Mouse (Mus musculus) monocyte, adult 5-6 weeks (primary cell): Measurements from ENCODE around the gene Mnt. TPM values are rescaled to one million over a fixed set of nuclear protein-coding genes. Genes with fewer than 3 reads are reported as not detected.

ENCODE experiments used
- ATAC-seq: fragments of 153-309, 156-312 bp; replicated peaks from 2 replicates; pipeline ENCODE4 v1.8.0; 2017; ENCODE audit warnings: mild to moderate bottlenecking; ENCODE audit not compliant: low TSS enrichment, insufficient number of reproducible peaks, severe bottlenecking, poor library complexity, low FRiP score
- total RNA-seq: library from RNA; stranded (forward); fragments of 200-1000, 200-491, 200-594 nt; gene quantifications from 3 replicates; pipeline ENCODE4 v1.2.3, GENCODE M21; 2017

Gene Mnt
- total RNA-seq, 1 experiment from 2014 or later: 8.0 TPM

DNA sequence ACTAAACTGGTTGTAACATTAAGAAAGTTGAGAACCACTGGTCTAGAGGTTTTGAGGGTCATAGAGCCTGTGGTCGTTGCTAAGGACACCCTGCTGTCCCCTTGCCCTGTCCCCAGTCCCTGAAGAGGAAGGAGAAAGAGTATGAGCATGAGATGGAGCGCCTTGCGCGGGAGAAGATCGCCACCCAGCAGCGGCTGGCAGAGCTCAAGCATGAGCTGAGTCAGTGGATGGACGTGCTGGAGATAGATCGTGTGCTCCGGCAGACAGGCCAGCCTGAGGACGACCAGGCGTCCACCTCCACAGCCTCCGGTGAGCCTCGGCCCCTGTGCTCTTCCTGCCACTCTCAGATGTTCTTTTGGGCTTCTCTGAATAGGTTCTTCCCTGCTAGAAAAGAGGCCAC is 11.3 kb downstream of the Mnt start:
- ATAC-seq: no peak

GRCm38 (mm10) chr11:74842656-74843434 is 12.1 kb downstream of the Mnt start:
- no peak for ATAC-seq

DNA sequence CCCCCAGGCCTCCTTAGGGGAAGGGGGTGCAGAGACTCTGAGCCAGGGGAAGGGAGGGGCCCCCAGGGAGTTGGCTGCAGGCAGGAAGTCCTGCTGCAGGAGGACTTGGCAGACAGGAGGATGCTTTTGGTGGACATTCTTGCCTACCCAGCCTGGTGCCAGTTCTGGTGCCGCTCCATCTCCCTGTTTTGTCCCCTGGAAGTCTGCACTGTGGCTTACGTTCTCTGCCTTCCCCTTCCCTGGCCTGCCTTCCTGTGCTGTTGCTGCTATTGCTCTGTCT is 12.7 kb downstream of the Mnt start:
- ATAC-seq: no peak

DNA sequence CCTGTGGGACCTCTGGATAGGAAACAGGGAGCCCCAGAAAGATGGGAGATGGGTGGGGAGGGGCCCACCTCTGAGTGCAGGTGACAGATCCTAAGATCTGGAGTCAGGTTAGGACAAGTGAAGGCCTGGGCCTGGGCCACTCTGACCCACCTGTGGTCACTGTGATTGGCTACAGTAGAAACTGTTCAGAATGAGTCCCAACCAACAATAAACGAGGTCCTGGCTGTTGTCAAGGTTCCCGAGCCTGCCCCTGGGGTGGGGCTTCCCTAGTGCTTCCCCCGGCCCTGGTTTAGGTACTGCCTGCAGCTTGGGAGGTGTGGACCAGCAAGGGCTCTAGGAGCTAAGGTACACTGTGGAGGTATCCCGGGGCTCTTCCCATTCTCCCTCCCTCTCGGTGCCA is 13.0 kb downstream of the Mnt start:
- ATAC-seq: no peak

- no peak for ATAC-seq
Observed at GRCm38 (mm10) chr11:74845784-74846183, 15.1 kb downstream of the Mnt start.

DNA sequence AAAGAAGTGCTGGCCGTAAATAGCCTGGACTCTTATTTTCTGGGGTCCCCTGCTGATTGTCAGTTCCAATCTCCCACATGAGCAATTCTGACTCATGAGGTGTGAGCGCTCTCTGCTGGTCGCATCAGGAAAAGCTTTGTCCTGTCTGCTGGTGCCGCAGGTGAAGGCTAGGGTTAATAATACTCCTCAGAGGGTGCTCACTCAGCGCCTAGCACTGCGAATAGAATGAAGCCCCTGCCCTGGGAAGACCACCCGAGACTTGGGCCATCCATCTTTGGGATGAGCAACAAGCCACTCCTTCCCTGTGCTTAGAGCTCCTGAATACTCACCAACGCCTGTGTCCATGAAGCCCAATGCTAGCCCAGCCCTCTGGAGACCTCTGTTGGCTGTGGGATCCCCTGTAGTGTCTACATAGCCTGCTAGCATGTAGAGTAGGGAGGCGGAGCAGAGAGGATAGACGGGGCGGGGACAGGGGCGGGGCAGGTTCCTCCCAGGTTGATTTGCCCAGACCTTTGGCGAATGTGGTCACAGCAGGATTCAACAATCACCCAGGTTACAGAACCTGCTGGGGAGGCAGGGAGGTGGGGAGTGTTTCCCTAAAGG is 17.3 kb downstream of the Mnt start:
- ATAC-seq: peak; percentile 60

DNA sequence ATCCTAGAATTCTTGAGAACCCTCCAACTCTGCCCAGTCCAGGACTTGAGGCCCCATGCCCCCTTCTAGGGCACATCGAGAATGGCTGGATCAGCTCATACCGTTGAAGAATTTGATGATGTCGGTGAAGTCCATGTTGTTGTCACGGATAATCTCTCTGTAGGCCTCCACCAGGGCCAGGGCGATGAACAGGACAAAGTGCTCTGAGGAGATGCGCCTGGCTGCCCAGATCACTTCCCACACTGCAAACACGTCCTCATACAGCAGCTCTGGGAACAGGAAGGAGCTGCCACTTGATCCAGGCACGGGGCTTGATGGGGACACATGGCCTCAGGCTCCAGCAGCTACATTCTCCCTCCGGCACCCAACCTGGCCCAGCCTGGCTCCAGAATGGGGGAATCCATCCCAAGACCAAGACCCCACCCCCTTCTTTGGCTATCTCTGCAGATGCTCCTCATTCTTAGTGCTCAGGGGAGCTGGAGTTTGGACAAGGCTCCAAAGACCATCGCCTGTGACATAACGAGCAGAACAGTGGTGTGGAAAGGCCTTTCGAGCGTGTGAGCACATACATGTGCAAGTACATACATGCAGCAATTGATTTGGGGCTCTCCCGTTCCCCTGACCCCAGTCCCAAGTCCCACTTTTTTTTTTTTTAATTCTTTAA is 20.4 kb downstream of the Mnt start:
- ATAC-seq: no peak

DNA sequence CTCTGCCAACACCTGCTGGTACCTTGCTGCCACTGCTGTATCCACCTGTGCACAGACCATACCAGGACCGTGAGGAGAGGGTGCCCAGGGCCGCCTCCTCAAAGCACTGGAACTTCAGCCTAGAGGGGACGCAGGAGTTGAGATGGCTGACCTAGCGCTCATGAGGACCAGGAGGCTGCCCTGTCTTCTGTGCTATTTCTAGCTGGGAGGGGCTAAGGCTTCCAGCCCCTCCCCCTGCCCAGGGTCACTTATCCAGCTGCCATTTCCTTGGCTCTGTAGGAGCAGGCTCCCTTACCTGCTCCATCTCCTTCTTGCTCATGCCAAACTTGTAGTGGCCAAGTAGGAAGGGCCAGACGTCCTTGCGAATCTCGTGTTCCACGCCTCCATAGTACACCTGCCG is 27.0 kb downstream of the Mnt start:
- ATAC-seq: no peak

DNA sequence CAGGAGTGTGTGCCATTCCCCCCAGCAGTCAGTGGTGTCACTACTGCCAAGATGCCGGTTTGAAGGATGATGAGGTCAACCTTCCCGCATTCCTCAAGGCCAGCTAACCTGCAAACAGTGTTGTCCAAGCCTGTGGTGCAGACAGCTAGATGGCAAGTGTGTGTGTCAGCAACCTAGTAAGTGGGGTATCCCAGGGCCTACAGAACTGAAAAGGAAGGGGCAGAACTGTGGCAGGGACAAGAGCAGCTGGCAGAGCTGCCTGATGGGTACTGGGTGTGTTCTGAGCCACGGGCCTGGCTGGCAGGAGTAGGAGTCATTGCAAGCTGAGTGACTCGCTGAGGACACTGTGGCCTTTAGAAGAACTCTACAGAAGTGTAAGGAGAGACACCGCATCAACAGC is 31.4 kb downstream of the Mnt start:
- no peak for ATAC-seq

- ATAC-seq: no peak
Observed at GRCm38 (mm10) chr11:74863471-74863870, 32.8 kb downstream of the Mnt start.

DNA sequence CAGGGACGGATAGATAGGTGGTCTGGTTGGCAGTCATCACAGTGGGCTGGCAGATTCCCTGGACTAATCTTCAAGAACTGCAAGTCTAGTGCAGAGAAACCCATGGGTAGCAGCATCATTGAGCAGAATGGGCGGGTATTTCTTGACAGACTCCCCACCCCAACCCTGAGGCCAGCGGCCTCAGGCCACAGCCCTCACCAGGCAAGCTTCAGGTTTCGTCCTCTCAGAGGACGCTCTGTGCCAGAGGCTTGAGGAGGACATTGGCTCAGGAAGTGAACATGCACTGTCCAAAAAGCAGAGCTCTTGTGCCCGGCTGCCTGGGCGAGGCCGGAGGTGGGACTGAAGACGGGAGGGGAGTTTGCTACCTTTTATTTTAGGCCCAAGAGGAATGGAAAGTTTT is 33.7 kb downstream of the Mnt start:
- no peak for ATAC-seq

DNA sequence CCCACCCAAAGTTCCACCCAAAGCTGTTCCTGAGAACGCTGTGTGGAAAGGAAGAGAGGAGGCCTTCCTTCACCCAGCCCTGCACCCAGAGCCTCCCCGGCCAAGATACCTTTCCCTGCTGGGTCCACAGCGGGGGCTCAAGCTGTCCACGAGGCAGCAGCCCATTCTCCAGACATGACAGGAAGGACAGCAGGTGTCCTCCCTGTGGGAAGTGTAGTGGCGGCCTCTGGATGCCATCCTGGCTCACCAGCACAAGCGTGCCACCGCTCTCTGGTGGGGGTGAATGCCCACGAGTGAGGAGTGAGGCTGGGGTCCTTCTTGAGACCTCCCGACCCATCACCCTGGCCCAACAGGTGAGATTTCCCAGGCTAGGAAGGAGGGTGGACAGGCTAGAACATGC is 34.5 kb downstream of the Mnt start:
- no peak for ATAC-seq

GRCm38 (mm10) chr11:74866640-74867039 is 35.9 kb downstream of the Mnt start:
- ATAC-seq: no peak

GRCm38 (mm10) chr11:74867181-74867580 is 36.5 kb downstream of the Mnt start:
- no peak for ATAC-seq

DNA sequence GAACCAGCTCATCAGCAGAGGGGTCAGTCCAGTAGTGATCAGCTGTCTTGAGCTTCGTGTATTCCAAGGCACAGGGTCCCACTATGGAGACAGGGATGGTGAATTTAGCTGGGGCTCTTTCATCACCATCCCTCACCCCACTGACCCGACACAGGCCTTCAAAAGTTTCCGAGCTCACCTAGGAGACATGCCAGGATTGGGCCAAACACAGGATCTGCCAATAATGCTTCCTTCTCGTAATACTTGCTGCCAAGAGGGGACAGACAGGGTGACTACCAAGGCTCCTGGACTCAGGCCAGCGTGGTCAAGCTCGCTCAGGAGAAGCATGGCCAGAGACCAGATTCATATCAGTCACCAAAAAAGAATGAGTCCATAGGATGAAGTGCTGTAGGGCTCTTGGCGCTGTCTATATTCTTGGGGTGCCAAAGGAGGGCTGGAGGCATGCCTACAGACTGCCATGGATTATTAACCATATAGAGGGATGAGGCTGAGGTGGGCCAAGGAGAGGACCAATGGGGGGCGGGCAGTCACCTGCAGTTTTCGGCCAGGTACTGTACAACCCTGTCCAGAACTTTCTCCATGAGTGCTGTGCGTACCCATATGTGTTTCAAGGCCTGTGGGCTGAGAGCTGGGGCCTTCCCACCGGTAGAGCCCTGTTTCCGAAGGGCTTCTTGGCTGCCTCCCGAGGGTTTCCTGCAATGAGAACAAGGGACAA is 37.5 kb downstream of the Mnt start:
- ATAC-seq: no peak

DNA sequence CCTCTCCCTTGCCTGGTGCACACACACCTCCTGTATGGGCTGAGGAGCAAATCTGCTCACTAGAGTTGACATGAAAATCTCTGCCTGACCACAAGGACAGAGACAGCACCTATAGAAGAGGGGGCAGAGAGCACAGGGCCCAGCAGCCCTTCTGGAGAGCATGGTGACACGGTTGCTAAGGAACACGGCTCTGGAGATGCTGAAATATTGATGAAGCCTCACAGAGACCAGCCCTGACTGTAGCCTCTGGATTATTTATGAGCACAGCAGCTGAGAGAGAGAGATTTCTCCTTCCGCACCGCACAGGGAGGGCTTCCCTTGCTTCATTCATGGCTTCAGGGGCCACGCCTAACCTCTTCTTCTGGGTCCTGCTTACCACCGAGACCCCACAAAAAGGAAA is 38.9 kb downstream of the Mnt start:
- ATAC-seq: no peak

DNA sequence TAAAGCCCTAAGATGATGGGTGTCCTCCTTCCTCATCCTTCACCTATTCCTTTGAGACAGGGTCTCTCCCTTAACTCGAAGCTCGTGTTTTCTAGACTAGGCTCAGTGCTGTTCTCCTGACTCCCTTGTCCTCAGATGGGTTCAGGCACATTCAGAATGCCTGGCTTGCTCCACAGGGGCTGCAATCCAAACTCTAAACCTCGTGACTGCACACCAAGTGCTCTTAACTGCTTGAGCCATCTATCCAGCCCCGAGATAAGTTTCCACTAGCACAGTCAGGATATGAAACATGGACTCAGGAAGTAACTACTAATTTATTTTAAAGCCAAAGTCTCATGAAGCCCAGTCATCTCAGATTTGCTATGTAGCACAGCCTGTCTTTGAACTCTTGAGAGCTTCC is 39.8 kb downstream of the Mnt start:
- no peak for ATAC-seq

DNA sequence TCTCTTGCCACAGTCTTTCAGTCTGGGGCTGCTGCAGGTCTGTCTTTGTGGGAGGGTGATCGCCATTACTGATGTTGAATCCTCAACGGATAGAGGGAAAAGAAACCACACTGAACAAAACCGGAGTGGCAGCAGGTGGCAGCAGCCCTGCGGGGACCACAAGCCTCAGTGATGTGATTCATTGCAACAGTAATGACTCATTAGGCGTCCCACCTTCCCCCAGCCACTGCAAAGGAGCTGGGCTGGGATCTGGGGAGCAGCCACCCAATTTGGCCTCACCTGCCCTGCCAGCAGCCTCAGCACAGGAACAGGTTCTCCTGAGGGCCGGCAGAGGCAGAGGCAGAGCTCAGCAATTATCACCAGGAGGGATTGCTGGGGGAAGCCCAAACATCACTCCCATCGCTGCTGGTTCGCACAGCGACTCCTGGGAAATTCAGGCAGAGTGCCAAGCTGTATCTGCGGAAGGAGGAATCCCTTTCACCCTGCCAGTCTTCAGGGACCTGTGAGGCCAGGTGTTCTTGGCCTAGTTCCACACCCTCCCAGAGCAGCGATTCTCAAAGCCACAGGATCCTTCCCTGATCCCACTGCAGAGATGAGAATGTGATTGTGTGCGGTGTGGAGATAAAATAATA is 40.4 kb downstream of the Mnt start:
- ATAC-seq: no peak

DNA sequence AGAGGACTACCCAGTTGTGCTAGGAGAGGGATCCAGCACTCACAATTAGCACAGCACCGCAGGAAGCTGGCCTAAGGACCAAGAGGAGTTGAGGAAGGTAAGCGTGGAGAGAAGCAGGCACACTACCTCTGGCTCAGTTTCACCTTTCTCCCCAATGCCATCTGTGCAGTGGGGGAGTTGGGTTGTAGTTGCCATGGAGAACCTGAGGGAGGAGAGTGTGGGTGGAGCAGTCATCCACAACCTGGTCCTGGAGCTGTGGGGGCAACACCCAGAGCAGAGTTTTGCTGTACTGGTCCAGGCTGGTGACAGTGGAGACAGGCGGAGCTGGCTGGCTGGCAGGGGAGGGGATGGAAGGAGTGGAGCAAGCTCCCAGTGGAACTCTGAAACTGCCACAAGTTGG is 43.9 kb downstream of the Mnt start:
- ATAC-seq: no peak
